Mouse (Mus musculus) heart, adult 8-10 months (tissue): ENCODE measurements around the gene Atp10b. TPM values are rescaled to one million over a fixed set of nuclear protein-coding genes. Genes with fewer than 3 reads are reported as not detected.
"Not testable (repeated sequence)": the region's sequence is repeated elsewhere in the genome, so short reads cannot be mapped to it uniquely, and the experiment has no call there.

Experiments
- DNase-seq: peaks from one replicate; pipeline ENCODE4 v3.0.0; 2022; ENCODE audit warnings: low spot score
- total RNA-seq, 4 experiments: library from RNA; stranded (reverse); gene quantifications; 2 replicates each; pipeline ENCODE4 v1.2.4; 2022

Gene Atp10b
- total RNA-seq = under 1 TPM in 2 of 4 experiments, not detected in 2; 0.03 TPM

GRCm38 (mm10) chr11:43149577-43149976 is at the start of gene Atp10b:
TSS of gene Atp10b (plus strand) at chr11:43149877.
- DNase-seq = no peak

GRCm38 (mm10) chr11:43101357-43101756 is 48.3 kb upstream of the Atp10b start:
- no peak for DNase-seq

GRCm38 (mm10) chr11:43125908-43126477 is 23.7 kb upstream of the Atp10b start:
- DNase-seq = no peak

- DNase-seq = not testable (repeated sequence)
Measured at GRCm38 (mm10) chr11:43126573-43126972, 23.1 kb upstream of the Atp10b start.

GRCm38 (mm10) chr11:43141296-43141695 is 8.4 kb upstream of the Atp10b start:
- DNase-seq = no peak

- DNase-seq = no peak
Measured at GRCm38 (mm10) chr11:43142811-43143210, 6.9 kb upstream of the Atp10b start.

- no peak for DNase-seq
Measured at GRCm38 (mm10) chr11:43144178-43144577, 5.5 kb upstream of the Atp10b start.

- DNase-seq = not testable (repeated sequence)
Measured at GRCm38 (mm10) chr11:43144882-43145281, 4.8 kb upstream of the Atp10b start.

GRCm38 (mm10) chr11:43147380-43147779 is 2.3 kb upstream of the Atp10b start:
- DNase-seq = no peak

GRCm38 (mm10) chr11:43148341-43148740 is 1.3 kb upstream of the Atp10b start:
- no peak for DNase-seq

- no peak for DNase-seq
Measured at GRCm38 (mm10) chr11:43155004-43155403, 5.3 kb downstream of the Atp10b start.

GRCm38 (mm10) chr11:43155417-43155816 is 5.7 kb downstream of the Atp10b start:
- no peak for DNase-seq

GRCm38 (mm10) chr11:43158814-43159213 is 9.1 kb downstream of the Atp10b start:
- no peak for DNase-seq

- no peak for DNase-seq
Measured at GRCm38 (mm10) chr11:43160188-43160942, 10.7 kb downstream of the Atp10b start.

GRCm38 (mm10) chr11:43170601-43171000 is 20.9 kb downstream of the Atp10b start:
- DNase-seq = no peak

- no peak for DNase-seq
Measured at GRCm38 (mm10) chr11:43174359-43175116, 24.9 kb downstream of the Atp10b start.

GRCm38 (mm10) chr11:43182401-43182800 is 32.7 kb downstream of the Atp10b start:
- DNase-seq = no peak

- peak; percentile 12 for DNase-seq
Measured at GRCm38 (mm10) chr11:43182816-43183215, 33.1 kb downstream of the Atp10b start.

- no peak for DNase-seq
Measured at GRCm38 (mm10) chr11:43183457-43183856, 33.8 kb downstream of the Atp10b start.

- DNase-seq = no peak
Measured at GRCm38 (mm10) chr11:43186291-43186690, 36.6 kb downstream of the Atp10b start.

- DNase-seq = no peak
Measured at GRCm38 (mm10) chr11:43189817-43190593, 40.3 kb downstream of the Atp10b start.

GRCm38 (mm10) chr11:43198811-43199210 is 49.1 kb downstream of the Atp10b start:
- DNase-seq = no peak
